ENCODE assay signal across 10 mouse cellular contexts in the genomic region with DNA sequence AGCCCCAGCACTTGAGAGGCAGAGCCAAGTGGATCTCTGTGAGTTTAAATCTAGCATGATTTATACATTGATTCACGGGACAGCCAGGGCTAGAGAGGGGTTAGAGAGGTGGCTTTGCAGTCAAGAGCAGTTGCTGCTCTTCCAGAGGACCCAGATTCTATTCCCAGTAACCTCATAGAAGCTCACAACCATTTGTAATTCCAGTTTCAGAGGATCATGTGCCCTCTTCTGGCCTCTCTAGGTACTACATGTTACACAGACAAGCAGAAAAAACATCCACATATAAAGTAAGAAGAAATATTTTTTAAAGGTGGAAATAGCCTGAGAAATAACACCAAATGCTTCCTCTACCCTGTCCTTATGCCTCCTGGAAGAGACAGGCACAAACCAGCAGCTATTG. TPM values are rescaled to one million over a fixed set of nuclear protein-coding genes. Genes with fewer than 3 reads are reported as not detected.
DNase-seq lines count a peak whose midpoint lies in the region; ATAC-seq and TF ChIP-seq lines count a peak whose summit lies in the region.
"Had no signal": no experiment of that assay in that cellular context is flagged by ENCODE, and none has a peak within 500 bp of the region (broad histone marks: within the 10 kb centered on the region; RNA-seq: fewer than 3 reads in every experiment).

No protein-coding gene starts in this region.

- CTCF ChIA-PET in Patski (lab: Charles Lee), result interaction anchor here (0.7 to 3.0 kb wide), 10 partner anchors 9 to 164 kb away, joined by 3 to 11 read pairs (median 4); a partner anchor contains a TSS

- H3K36me3 ChIP-seq in liver, embryonic 14.5 days (replicated peaks; ENCODE audit: control insufficient read depth, insufficient read depth, low read depth), result no peaks in the 10 kb centered on the region
- H3K36me3 ChIP-seq in liver, embryonic 12.5 days, result no peaks in the 10 kb centered on the region
- H3K36me3 ChIP-seq: limb, embryonic 15.5 days had no signal

- intact Hi-C loops in gastrocnemius, postnatal 14 days (cut with DNase I; ENCODE audit: low total_unique reads), result loop anchor here (5.0 kb wide), 1 partner anchor 37 kb away; a partner anchor contains a TSS

- no peak overlapping the region for H3K4me3 ChIP-seq in liver, embryonic 14.5 days (ENCODE audit: insufficient read depth in 1 of 2, low read depth in 2 of 2, low read length in 2 of 2)
- no peak overlapping the region for H3K4me3 ChIP-seq in liver, embryonic 12.5 days
- H3K4me3 ChIP-seq: limb, embryonic 15.5 days; neural tube, embryonic 13.5 days had no signal

- WGBS in liver, embryonic 14.5 days (ENCODE audit: insufficient replicate concordance), result 24% methylated on average over 1 of the region's 1 CpGs
- 30% methylated on average over 1 of the region's 1 CpGs for WGBS in liver, embryonic 12.5 days (ENCODE audit: insufficient replicate concordance)

- no peak overlapping the region for H3K9ac ChIP-seq in liver, embryonic 14.5 days (replicated peaks)
- no peak overlapping the region for H3K9ac ChIP-seq in liver, embryonic 12.5 days
- H3K9ac ChIP-seq: limb, embryonic 15.5 days; neural tube, embryonic 13.5 days had no signal

- no peak overlapping the region for H3K27ac ChIP-seq in liver, embryonic 14.5 days
- no peak overlapping the region for H3K27ac ChIP-seq in liver, embryonic 12.5 days
- H3K27ac ChIP-seq: limb, embryonic 15.5 days had no signal

- TF ChIP-seq CTCF in liver, embryonic 14.5 days (IDR thresholded peaks at IDR 0.05; ENCODE audit: low read depth), result peak; percentile 52; the same call in 1 of the 2 replicates
- peak; percentile 80 for TF ChIP-seq CTCF in Patski (IDR thresholded peaks at IDR 0.05)

- no peaks in the 10 kb centered on the region for H3K4me1 ChIP-seq in liver, embryonic 14.5 days (replicated peaks; ENCODE audit: control insufficient read depth in 2 of 2, insufficient read depth in 2 of 2, low read length in 1 of 2)
- no peaks in the 10 kb centered on the region for H3K4me1 ChIP-seq in liver, embryonic 12.5 days

- POLR2A ChIA-PET in Patski (lab: Charles Lee), result no interaction called here

- no peak overlapping the region for H3K4me2 ChIP-seq in liver, embryonic 14.5 days (ENCODE audit: low read depth)
- H3K4me2 ChIP-seq in liver, embryonic 12.5 days, result no peak overlapping the region
- H3K4me2 ChIP-seq: limb, embryonic 15.5 days; neural tube, embryonic 13.5 days had no signal

- in situ Hi-C loops in Patski (cut with MboI; ENCODE audit: low pct_unique_long_range_greater_than_20kb), result no loop called here

- TF ChIP-seq EP300 in liver, embryonic 14.5 days (IDR thresholded peaks at IDR 0.05; ENCODE audit: low read depth), result no peak

- DNase-seq in cerebellum, postnatal 10 days, result peak; percentile 34 to 58
- no peak for DNase-seq in liver, embryonic 14.5 days (ENCODE audit: low read depth in 3 of 3, low spot score in 3 of 3)
- no peak for DNase-seq in Patski (ENCODE audit: low read depth, low spot score)
- DNase-seq in retina, embryonic 14.5 days (ENCODE audit: low spot score), result peak; percentile 56
- no peak for DNase-seq in layer of hippocampus, adult 9-10 months (ENCODE audit: low spot score)
- no peak for DNase-seq in gastrocnemius, postnatal 14 days

- no peak for ATAC-seq in cerebellum, adult (ENCODE audit: insufficient number of reproducible peaks, low FRiP score, low TSS enrichment)
- ATAC-seq in liver, embryonic 14.5 days (ENCODE audit: insufficient read depth), result no peak
- ATAC-seq in liver, embryonic 12.5 days, result no peak
- ATAC-seq in Patski, result no peak

- no peaks in the 10 kb centered on the region; the same call in 1 of the 2 replicates for H3K27me3 ChIP-seq in liver, embryonic 14.5 days (ENCODE audit: control insufficient read depth, insufficient read depth, low read length)
- H3K27me3 ChIP-seq in liver, embryonic 12.5 days (replicated peaks), result peaks cover 94% of the 10 kb centered on the region
- no peaks in the 10 kb centered on the region for H3K27me3 ChIP-seq in Patski
- H3K27me3 ChIP-seq: neural tube, embryonic 13.5 days had no signal

- H3K9me3 ChIP-seq in liver, embryonic 14.5 days (ENCODE audit: control insufficient read depth, low read length), result no peaks in the 10 kb centered on the region
- no peaks in the 10 kb centered on the region; the same call in 1 of the 2 replicates for H3K9me3 ChIP-seq in liver, embryonic 12.5 days (replicated peaks)
- H3K9me3 ChIP-seq: limb, embryonic 15.5 days; neural tube, embryonic 13.5 days had no signal

RNA-seq across cellular contexts. Expression of a gene that starts 36.2 kb away (rescaled TPM):
- polyA plus RNA-seq in liver, embryonic 14.5 days (2012; rRNA removed), result 3.6 and 4.4 TPM in 2 replicates
- polyA plus RNA-seq in liver, embryonic 14.5 days (2014; fragmentation: Nextera tagmentation; extraction: Ambion mirVana), result 3.8 and 4.7 TPM in 2 replicates
- 6.7 and 7.8 TPM in 2 replicates for polyA plus RNA-seq in liver, embryonic 12.5 days (2016; fragmentation: Nextera tagmentation; extraction: Ambion mirVana)
- polyA plus RNA-seq in Patski (2021), result 17.4 TPM
- total RNA-seq in gastrocnemius, postnatal 14 days (2021), result 10 to 100 TPM; 10.6 to 11.6 TPM

Comparison
In these comparisons a context has a peak if more than half of its experiments do, and no peak if none do; other contexts are left out.
1. DNase-seq: peak in cerebellum, postnatal 10 days (2 of 2) and retina, embryonic 14.5 days (single experiment); none in liver, embryonic 14.5 days (0 of 3), Patski (single experiment), layer of hippocampus, adult 9-10 months (single experiment) and gastrocnemius, postnatal 14 days (single experiment).